ENCODE assay signal across 19 mouse cellular contexts in genomic region chr12:102055758-102056157, GRCm38 (mm10).
DNase-seq lines count a peak whose midpoint lies in the region; ATAC-seq and TF ChIP-seq lines count a peak whose summit lies in the region.
"Had no signal": no experiment of that assay in that cellular context is flagged by ENCODE, and none has a peak within 500 bp of the region (broad histone marks: within the 10 kb centered on the region; RNA-seq: fewer than 3 reads in every experiment).

No protein-coding gene starts in this region.

- 93% methylated on average over 10 of the region's 10 CpGs for WGBS in intestine, embryonic 15.5 days

- no peaks in the 10 kb centered on the region for H3K9me3 ChIP-seq in intestine, embryonic 15.5 days
- H3K9me3 ChIP-seq: embryonic facial prominence, embryonic 12.5 days; G1E; heart, embryonic 13.5 days; limb, embryonic 10.5 days; midbrain, embryonic 13.5 days had no signal

- no peak for TF ChIP-seq POLR2A in testis, adult 2 months (IDR thresholded peaks at IDR 0.05; ENCODE audit: control insufficient read depth, low read depth, low read length)

- peak overlapping the region; percentile 3 for H3K4me3 ChIP-seq in testis, adult 2 months (ENCODE audit: control insufficient read depth, low read depth, low read length)
- H3K4me3 ChIP-seq in intestine, embryonic 15.5 days (replicated peaks) = no peak overlapping the region
- H3K4me3 ChIP-seq: embryonic facial prominence, embryonic 12.5 days; heart, embryonic 13.5 days; limb, embryonic 10.5 days; midbrain, embryonic 13.5 days had no signal

- H3K4me2 ChIP-seq in intestine, embryonic 15.5 days (replicated peaks) = no peak overlapping the region
- H3K4me2 ChIP-seq: embryonic facial prominence, embryonic 12.5 days; heart, embryonic 13.5 days; midbrain, embryonic 13.5 days had no signal

- intact Hi-C loops in left cerebral cortex, postnatal 14 days (cut with DNase I) = no loop called here

- no peak overlapping the region for H3K9ac ChIP-seq in intestine, embryonic 15.5 days
- H3K9ac ChIP-seq: embryonic facial prominence, embryonic 12.5 days; heart, embryonic 13.5 days; liver, embryonic 14.5 days; midbrain, embryonic 13.5 days had no signal

- H3K27ac ChIP-seq in testis, adult 2 months (ENCODE audit: control insufficient read depth, insufficient read depth, low read depth, low read length) = no peak overlapping the region
- H3K27ac ChIP-seq in intestine, embryonic 15.5 days = no peak overlapping the region
- H3K27ac ChIP-seq: embryonic facial prominence, embryonic 12.5 days; heart, embryonic 13.5 days; limb, embryonic 10.5 days; liver, embryonic 14.5 days; midbrain, embryonic 13.5 days had no signal

- no peaks in the 10 kb centered on the region for H3K27me3 ChIP-seq in testis, adult 2 months (ENCODE audit: control insufficient read depth, insufficient read depth, low read length)
- H3K27me3 ChIP-seq in intestine, embryonic 15.5 days (replicated peaks) = no peaks in the 10 kb centered on the region
- H3K27me3 ChIP-seq: embryonic facial prominence, embryonic 12.5 days; heart, embryonic 13.5 days; midbrain, embryonic 13.5 days had no signal

- no peak for TF ChIP-seq CTCF in testis, adult 2 months (IDR thresholded peaks at IDR 0.05; ENCODE audit: control insufficient read depth, insufficient read depth, insufficient replicate concordance, low read depth, low read length)

- no peak for ATAC-seq in intestine, embryonic 15.5 days
- ATAC-seq: midbrain, embryonic 13.5 days had no signal

- no peaks in the 10 kb centered on the region for H3K4me1 ChIP-seq in testis, adult 2 months (ENCODE audit: control insufficient read depth, insufficient read depth, low read length)
- H3K4me1 ChIP-seq in intestine, embryonic 15.5 days (replicated peaks) = no peaks in the 10 kb centered on the region

- H3K36me3 ChIP-seq in testis, adult 2 months (ENCODE audit: control insufficient read depth, insufficient read depth, low read length) = no peaks in the 10 kb centered on the region
- H3K36me3 ChIP-seq in intestine, embryonic 15.5 days = no peaks in the 10 kb centered on the region
- H3K36me3 ChIP-seq: embryonic facial prominence, embryonic 12.5 days; G1E; heart, embryonic 13.5 days; limb, embryonic 10.5 days; midbrain, embryonic 13.5 days had no signal

- no peak for DNase-seq in testis, postnatal 14 days (ENCODE audit: low spot score)
- peak; percentile 57 to 74 for DNase-seq in frontal cortex, postnatal 36 days (ENCODE audit: low spot score in 2 of 2)
- DNase-seq in left cerebral cortex, postnatal 14 days (ENCODE audit: low spot score in 2 of 2) = peak; percentile 58 to 61
- DNase-seq in telencephalon, adult 2 months (ENCODE audit: low read depth, low spot score) = peak; percentile 86
- no peak for DNase-seq in kidney, adult 18-20 months
- DNase-seq in T-cell, adult 2 months (ENCODE audit: low spot score) = no peak
- DNase-seq: adrenal gland, postnatal 25 days; gastrocnemius, postnatal 10 days; kidney, postnatal 14 days; lung, postnatal 36 days; thymus, adult 2 months had no signal

Comparison
In these comparisons a context has a peak if more than half of its experiments do, and no peak if none do; other contexts are left out.
1. DNase-seq: peak in frontal cortex, postnatal 36 days (2 of 2), left cerebral cortex, postnatal 14 days (2 of 2) and telencephalon, adult 2 months (single experiment); none in testis, postnatal 14 days (single experiment), kidney, adult 18-20 months (single experiment) and T-cell, adult 2 months (single experiment).